8 mouse cellular contexts compared by ENCODE assay signal in genomic region chr17:33953961-33954565, GRCm38 (mm10). TPM values are rescaled to one million over a fixed set of nuclear protein-coding genes. Genes with fewer than 3 reads are reported as not detected.
DNase-seq lines count a peak whose midpoint lies in the region; ATAC-seq and TF ChIP-seq lines count a peak whose summit lies in the region.

No protein-coding gene starts in this region.

- H3K4me1 ChIP-seq in heart, embryonic 13.5 days: peaks cover 60% of the 10 kb centered on the region
- peaks cover 0 to 13% of the 10 kb centered on the region in 2 experiments; a peak in 2 of 4 replicates for H3K4me1 ChIP-seq in MEL (ENCODE audit: control insufficient read depth in 1 of 2, insufficient read depth in 2 of 2, low read length in 2 of 2)
- peaks cover 37% of the 10 kb centered on the region for H3K4me1 ChIP-seq in heart, postnatal 0 days (ENCODE audit: control insufficient read depth, insufficient read depth)

- intact Hi-C loops in heart, postnatal 10 days (cut with DNase I): no loop called here

- H3K36me3 ChIP-seq in heart, embryonic 13.5 days: peaks cover 57% of the 10 kb centered on the region
- H3K36me3 ChIP-seq in MEL (ENCODE audit: control insufficient read depth in 1 of 2, insufficient read depth in 2 of 2, low read length in 2 of 2) (peaks cover 10 to 18% of the 10 kb centered on the region in 2 experiments), macrophage (ENCODE audit: inconsistent target) (peaks cover 20% of the 10 kb centered on the region; the same call in 1 of the 2 replicates)
- H3K36me3 ChIP-seq in heart, postnatal 0 days (replicated peaks; ENCODE audit: control insufficient read depth, insufficient read depth, low read length): peaks cover 27% of the 10 kb centered on the region

- peak overlapping the region; percentile 93 for H3K9ac ChIP-seq in heart, embryonic 13.5 days
- peak overlapping the region; percentile 99 for H3K9ac ChIP-seq in MEL (ENCODE audit: control insufficient read depth, low read depth, low read length, poor library complexity, severe bottlenecking)
- H3K9ac ChIP-seq in heart, postnatal 0 days (replicated peaks; ENCODE audit: low read depth, low read length): peak overlapping the region; percentile 98

- H3K9me3 ChIP-seq in heart, embryonic 13.5 days: no peaks in the 10 kb centered on the region
- H3K9me3 ChIP-seq in MEL (replicated peaks; ENCODE audit: insufficient read depth, low read length): no peaks in the 10 kb centered on the region
- H3K9me3 ChIP-seq in heart, postnatal 0 days (replicated peaks; ENCODE audit: control insufficient read depth, low read length): no peaks in the 10 kb centered on the region

- TF ChIP-seq RAD21 in MEL (IDR thresholded peaks at IDR 0.05; ENCODE audit: low read depth, low read length): no peak

- no peak for ATAC-seq in heart, embryonic 13.5 days (ENCODE audit: extremely low read depth, insufficient number of reproducible peaks, low FRiP score, low TSS enrichment)
- ATAC-seq in heart, postnatal 0 days (ENCODE audit: insufficient read depth, low read depth): no peak
- ATAC-seq in inflammation-experienced regulatory T-cells, adult 6 months: no peak

- no peak for TF ChIP-seq POLR2A in MEL (IDR thresholded peaks at IDR 0.05; ENCODE audit: control insufficient read depth in 1 of 2, insufficient read depth in 1 of 2, low read depth in 1 of 2, low read length in 2 of 2, poor library complexity in 1 of 2)

- H3K4me3 ChIP-seq in heart, embryonic 13.5 days: peak overlapping the region; percentile 76
- peak overlapping the region; percentile 82 to 87 for H3K4me3 ChIP-seq in MEL (ENCODE audit: control insufficient read depth in 1 of 2, insufficient read depth in 1 of 2, low read depth in 2 of 2, low read length in 2 of 2)
- peak overlapping the region; percentile 87 for H3K4me3 ChIP-seq in heart, postnatal 0 days (ENCODE audit: low read depth, low read length)
- peak overlapping the region; percentile 92 for H3K4me3 ChIP-seq in macrophage (ENCODE audit: inconsistent target)

- H3K4me2 ChIP-seq in heart, embryonic 13.5 days: peak overlapping the region; percentile 99
- H3K4me2 ChIP-seq in heart, postnatal 0 days (ENCODE audit: low read depth, low read length): peak overlapping the region; percentile 94

- DNase-seq in heart, postnatal 10 days: no peak
- no peak for DNase-seq in MEL (ENCODE audit: low read depth, low spot score)
- DNase-seq in heart, postnatal 0 days (ENCODE audit: low spot score): no peak
- no peak for DNase-seq in adrenal gland, postnatal 10 days
- no peak for DNase-seq in gastrocnemius, postnatal 10 days

- WGBS in heart, embryonic 13.5 days: 39% methylated on average over 5 of the region's 5 CpGs
- WGBS in heart, postnatal 0 days: 44% methylated on average over 5 of the region's 5 CpGs
- 39% methylated on average over 5 of the region's 5 CpGs for whole genome bisulfite sequencing in macrophage (ENCODE audit: missing documents)

- TF ChIP-seq EP300 in MEL (IDR thresholded peaks at IDR 0.05; ENCODE audit: low read depth in 1 of 2, low read length in 2 of 2): no peak
- no peak for TF ChIP-seq EP300 in heart, postnatal 0 days (IDR thresholded peaks at IDR 0.05; ENCODE audit: low read depth)

- H3K27ac ChIP-seq in heart, embryonic 13.5 days (replicated peaks): peak overlapping the region; percentile 92
- H3K27ac ChIP-seq in MEL (ENCODE audit: control insufficient read depth, low read depth, low read length) (peak overlapping the region; percentile 85), macrophage (peak overlapping the region; percentile 93)
- H3K27ac ChIP-seq in heart, postnatal 0 days (ENCODE audit: low read depth): peak overlapping the region; percentile 94; the same call in 1 of the 2 replicates

- H3K79me2 ChIP-seq in MEL (ENCODE audit: control insufficient read depth, insufficient read depth, low read length, poor library complexity) (peaks cover 40% of the 10 kb centered on the region), macrophage (ENCODE audit: inconsistent target) (peaks cover 67% of the 10 kb centered on the region)

- no peak for TF ChIP-seq CTCF in MEL (IDR thresholded peaks at IDR 0.05 in 2 of 3, conservative IDR thresholded peaks at IDR 0.05 in 1 of 3; ENCODE audit: control insufficient read depth in 1 of 3, insufficient read depth in 1 of 3, low read depth in 2 of 3, low read length in 3 of 3, poor library complexity in 1 of 3, severe bottlenecking in 1 of 3)
- TF ChIP-seq CTCF in heart, postnatal 0 days (IDR thresholded peaks at IDR 0.05; ENCODE audit: low read depth): no peak

- H3K27me3 ChIP-seq in heart, embryonic 13.5 days (replicated peaks): no peaks in the 10 kb centered on the region
- H3K27me3 ChIP-seq in MEL (ENCODE audit: control insufficient read depth in 1 of 2, insufficient read depth in 2 of 2, low read length in 2 of 2): no peaks in the 10 kb centered on the region
- H3K27me3 ChIP-seq in heart, postnatal 0 days (ENCODE audit: control insufficient read depth, insufficient read depth, low read length): no peaks in the 10 kb centered on the region

RNA-seq across cellular contexts. Expression of gene Vps52, which starts 1.5 kb away (rescaled TPM):
- 36.0 and 39.6 TPM in 2 replicates for polyA plus RNA-seq in heart, embryonic 13.5 days (2015; fragmentation: Nextera tagmentation; extraction: Ambion mirVana)
- total RNA-seq in heart, postnatal 10 days (2021): 10 to 100 TPM; 36.3 to 36.8 TPM
- total RNA-seq in MEL (2012; rRNA removed): 20.6 and 23.6 TPM in 2 replicates
- polyA plus RNA-seq in MEL (2012; ENCODE audit: insufficient read depth in 1 of 2, insufficient read length in 2 of 2, low read depth in 1 of 2, low replicate concordance in 2 of 2, missing spikeins in 1 of 2): 10 to 100 TPM in 1 of 2 experiments, not detected in 1; 40.7 TPM
- 28.2 and 31.8 TPM in 2 replicates for total RNA-seq in heart, postnatal 0 days (2014; rRNA removed; ENCODE audit: low replicate concordance)
- 27.8 TPM in 2 replicates for polyA plus RNA-seq in heart, postnatal 0 days (2015; fragmentation: Nextera tagmentation; extraction: Ambion mirVana)
- total RNA-seq in macrophage (2018; cell fraction: chromatin; rRNA removed): 100 to 1,000 TPM in 10 of 26 experiments, 10 to 100 TPM in 16; 37.3 to 286 (median 91.8) TPM
- total RNA-seq in macrophage (2018; cell fraction: cytosol; rRNA removed): 10 to 100 TPM; 27.0 to 41.6 (median 34.7) TPM
- 10 to 100 TPM; 25.0 to 76.2 (median 51.1) TPM for total RNA-seq in macrophage (2018; cell fraction: nucleus; rRNA removed)
- polyA plus RNA-seq in macrophage (2018): 30.3 to 39.3 TPM (median 30.5 TPM) in 3 replicates
- total RNA-seq in adrenal gland, postnatal 10 days (2021): 10 to 100 TPM; 38.8 to 51.4 TPM
- 10 to 100 TPM; 30.3 to 33.2 TPM for total RNA-seq in gastrocnemius, postnatal 10 days (2021)
- 10 to 100 TPM; 27.6 to 30.0 (median 27.8) TPM for polyA plus RNA-seq in inflammation-experienced regulatory T-cells, adult 6 months (2017; shearing (Covaris generic))

RNA-seq across cellular contexts. Expression of gene Rps18, which starts 1.7 kb away (rescaled TPM):
- 923 and 1,093 TPM in 2 replicates for polyA plus RNA-seq in heart, embryonic 13.5 days (2015; fragmentation: Nextera tagmentation; extraction: Ambion mirVana)
- 100 to 1,000 TPM; 566 to 572 TPM for total RNA-seq in heart, postnatal 10 days (2021)
- total RNA-seq in MEL (2012; rRNA removed): 252 and 286 TPM in 2 replicates
- polyA plus RNA-seq in MEL (2012; ENCODE audit: insufficient read depth in 1 of 2, insufficient read length in 2 of 2, low read depth in 1 of 2, low replicate concordance in 2 of 2, missing spikeins in 1 of 2) (1,000 to 10,000 TPM in 1 of 2 experiments, not detected in 1; 1,183 TPM), macrophage (2018) (829 to 1,952 TPM (median 1,389 TPM) in 3 replicates)
- total RNA-seq in heart, postnatal 0 days (2014; rRNA removed; ENCODE audit: low replicate concordance): 1,548 and 1,735 TPM in 2 replicates
- 845 and 880 TPM in 2 replicates for polyA plus RNA-seq in heart, postnatal 0 days (2015; fragmentation: Nextera tagmentation; extraction: Ambion mirVana)
- 100 to 1,000 TPM in 21 of 26 experiments, 10 to 100 TPM in 5; 55.8 to 382 (median 130) TPM for total RNA-seq in macrophage (2018; cell fraction: chromatin; rRNA removed)
- total RNA-seq in macrophage (2018; cell fraction: cytosol; rRNA removed): 1,000 to 10,000 TPM in 10 of 26 experiments, 100 to 1,000 TPM in 16; 572 to 1,270 (median 800) TPM
- total RNA-seq in macrophage (2018; cell fraction: nucleus; rRNA removed): 100 to 1,000 TPM in 25 of 26 experiments, 10 to 100 TPM in 1; 92.7 to 360 (median 186) TPM
- total RNA-seq in adrenal gland, postnatal 10 days (2021): 100 to 1,000 TPM; 943 to 952 TPM
- total RNA-seq in gastrocnemius, postnatal 10 days (2021): 100 to 1,000 TPM; 649 to 675 TPM
- polyA plus RNA-seq in inflammation-experienced regulatory T-cells, adult 6 months (2017; shearing (Covaris generic)): 1,000 to 10,000 TPM; 3,532 to 7,587 (median 7,167) TPM

RNA-seq across cellular contexts. Expression of gene B3galt4, which starts 2.8 kb away (rescaled TPM):
- polyA plus RNA-seq in heart, embryonic 13.5 days (2015; fragmentation: Nextera tagmentation; extraction: Ambion mirVana): 4.5 and 7.0 TPM in 2 replicates
- total RNA-seq in heart, postnatal 10 days (2021): 1 to 10 TPM; 2.7 to 3.7 TPM
- total RNA-seq in MEL (2012; rRNA removed): 2.2 and 2.5 TPM in 2 replicates
- polyA plus RNA-seq in MEL (2012; ENCODE audit: insufficient read depth in 1 of 2, insufficient read length in 2 of 2, low read depth in 1 of 2, low replicate concordance in 2 of 2, missing spikeins in 1 of 2) (1 to 10 TPM in 1 of 2 experiments, not detected in 1; 2.9 TPM), macrophage (2018) (4.0 to 11.7 TPM (median 6.8 TPM) in 3 replicates)
- 0.53 and 0.70 TPM in 2 replicates for total RNA-seq in heart, postnatal 0 days (2014; rRNA removed; ENCODE audit: low replicate concordance)
- polyA plus RNA-seq in heart, postnatal 0 days (2015; fragmentation: Nextera tagmentation; extraction: Ambion mirVana): 5.5 and 6.1 TPM in 2 replicates
- 1 to 10 TPM in 17 of 26 experiments, under 1 TPM in 5, not detected in 4; 0.53 to 5.8 (median 1.8) TPM for total RNA-seq in macrophage (2018; cell fraction: chromatin; rRNA removed)
- total RNA-seq in macrophage (2018; cell fraction: cytosol; rRNA removed): 10 to 100 TPM in 12 of 26 experiments, 1 to 10 TPM in 14; 2.6 to 14.7 (median 8.8) TPM
- total RNA-seq in macrophage (2018; cell fraction: nucleus; rRNA removed): 10 to 100 TPM in 4 of 26 experiments, 1 to 10 TPM in 22; 2.0 to 13.7 (median 5.3) TPM
- 1 to 10 TPM; 4.8 to 5.8 TPM for total RNA-seq in adrenal gland, postnatal 10 days (2021)
- total RNA-seq in gastrocnemius, postnatal 10 days (2021): 1 to 10 TPM; 2.3 to 2.6 TPM
- 10 to 100 TPM; 12.8 to 15.1 (median 13.9) TPM for polyA plus RNA-seq in inflammation-experienced regulatory T-cells, adult 6 months (2017; shearing (Covaris generic))

RNA-seq across cellular contexts. Expression of gene Wdr46, which starts 13.6 kb away (rescaled TPM):
- 20.5 and 20.6 TPM in 2 replicates for polyA plus RNA-seq in heart, embryonic 13.5 days (2015; fragmentation: Nextera tagmentation; extraction: Ambion mirVana)
- total RNA-seq in heart, postnatal 10 days (2021): 10 to 100 TPM; 12.4 to 12.6 TPM
- total RNA-seq in MEL (2012; rRNA removed): 97.6 and 100 TPM in 2 replicates
- polyA plus RNA-seq in MEL (2012; ENCODE audit: insufficient read depth in 1 of 2, insufficient read length in 2 of 2, low read depth in 1 of 2, low replicate concordance in 2 of 2, missing spikeins in 1 of 2) (100 to 1,000 TPM in 1 of 2 experiments, not detected in 1; 131 TPM), macrophage (2018) (10.9 to 27.3 TPM (median 11.8 TPM) in 3 replicates)
- total RNA-seq in heart, postnatal 0 days (2014; rRNA removed; ENCODE audit: low replicate concordance): 6.7 and 10.9 TPM in 2 replicates
- 8.9 and 11.1 TPM in 2 replicates for polyA plus RNA-seq in heart, postnatal 0 days (2015; fragmentation: Nextera tagmentation; extraction: Ambion mirVana)
- total RNA-seq in macrophage (2018; cell fraction: chromatin; rRNA removed): 10 to 100 TPM in 15 of 26 experiments, 1 to 10 TPM in 11; 2.7 to 39.0 (median 15.4) TPM
- 10 to 100 TPM in 21 of 26 experiments, 1 to 10 TPM in 5; 7.8 to 14.9 (median 12.4) TPM for total RNA-seq in macrophage (2018; cell fraction: cytosol; rRNA removed)
- total RNA-seq in macrophage (2018; cell fraction: nucleus; rRNA removed): 10 to 100 TPM in 12 of 26 experiments, 1 to 10 TPM in 14; 4.6 to 28.7 (median 9.5) TPM
- total RNA-seq in adrenal gland, postnatal 10 days (2021): 10 to 100 TPM; 28.4 to 29.7 TPM
- 10 to 100 TPM; 15.7 TPM for total RNA-seq in gastrocnemius, postnatal 10 days (2021)
- 10 to 100 TPM in 2 of 3 experiments, 1 to 10 TPM in 1; 6.8 to 11.0 (median 10.1) TPM for polyA plus RNA-seq in inflammation-experienced regulatory T-cells, adult 6 months (2017; shearing (Covaris generic))

RNA-seq across cellular contexts. Expression of gene Pfdn6, which starts 13.9 kb away (rescaled TPM):
- 113 and 125 TPM in 2 replicates for polyA plus RNA-seq in heart, embryonic 13.5 days (2015; fragmentation: Nextera tagmentation; extraction: Ambion mirVana)
- 10 to 100 TPM; 70.8 to 78.9 TPM for total RNA-seq in heart, postnatal 10 days (2021)
- total RNA-seq in MEL (2012; rRNA removed): 189 and 239 TPM in 2 replicates
- polyA plus RNA-seq in MEL (2012; ENCODE audit: insufficient read depth in 1 of 2, insufficient read length in 2 of 2, low read depth in 1 of 2, low replicate concordance in 2 of 2, missing spikeins in 1 of 2) (100 to 1,000 TPM in 1 of 2 experiments, not detected in 1; 222 TPM), macrophage (2018) (39.8 to 92.0 TPM (median 50.8 TPM) in 3 replicates)
- 28.6 and 77.4 TPM in 2 replicates for total RNA-seq in heart, postnatal 0 days (2014; rRNA removed; ENCODE audit: low replicate concordance)
- polyA plus RNA-seq in heart, postnatal 0 days (2015; fragmentation: Nextera tagmentation; extraction: Ambion mirVana): 123 and 128 TPM in 2 replicates
- total RNA-seq in macrophage (2018; cell fraction: chromatin; rRNA removed): 10 to 100 TPM in 11 of 26 experiments, 1 to 10 TPM in 13, not detected in 2; 1.5 to 26.8 (median 8.4) TPM
- total RNA-seq in macrophage (2018; cell fraction: cytosol; rRNA removed): 10 to 100 TPM; 46.7 to 86.0 (median 67.1) TPM
- 10 to 100 TPM in 21 of 26 experiments, 1 to 10 TPM in 5; 4.4 to 34.3 (median 16.2) TPM for total RNA-seq in macrophage (2018; cell fraction: nucleus; rRNA removed)
- total RNA-seq in adrenal gland, postnatal 10 days (2021): 10 to 100 TPM; 81.2 to 94.9 TPM
- total RNA-seq in gastrocnemius, postnatal 10 days (2021): 10 to 100 TPM; 65.3 to 67.0 TPM
- polyA plus RNA-seq in inflammation-experienced regulatory T-cells, adult 6 months (2017; shearing (Covaris generic)): 100 to 1,000 TPM; 114 to 135 (median 124) TPM
